Mouse (Mus musculus) forebrain, postnatal 0 days (tissue): ENCODE results near the gene D030056L22Rik. TPM values are rescaled to one million over a fixed set of nuclear protein-coding genes. Genes with fewer than 3 reads are reported as not detected.

Experiments used
- ATAC-seq: fragments of 200-750 bp; cut with Nextera tagmentation; 2 replicates; pipeline ENCODE4 v1.8.0; 2017; ENCODE audit warnings: mild to moderate bottlenecking, moderate library complexity
- DNase-seq: peaks from one replicate; pipeline ENCODE4 v3.0.0-alpha.2; 2015
- H3K27ac ChIP-seq: fragments of 300-500 bp; sonication (generic); 2 replicates; pipeline ENCODE4 v1.5.1; 2014; ENCODE audit warnings: low read depth, mild to moderate bottlenecking, antibody characterized with exemption, low read length, moderate library complexity, mixed read lengths
- H3K27me3 ChIP-seq: fragments of 300-500 bp; sonication (generic); 2 replicates; pipeline ENCODE4 v1.6.1; 2014; ENCODE audit warnings: mild to moderate bottlenecking, low read length, mixed read lengths; ENCODE audit not compliant: insufficient read depth
- H3K36me3 ChIP-seq: fragments of 300-500 bp; sonication (generic); 2 replicates; pipeline ENCODE4 v1.6.1; 2014; ENCODE audit warnings: mild to moderate bottlenecking, moderate library complexity; ENCODE audit not compliant: insufficient read depth
- H3K4me1 ChIP-seq: fragments of 300-500 bp; sonication (generic); 2 replicates; pipeline ENCODE4 v1.6.1; 2014; ENCODE audit warnings: antibody characterized with exemption; ENCODE audit not compliant: insufficient read depth
- H3K4me2 ChIP-seq: fragments of 300-500 bp; sonication (generic); 2 replicates; pipeline ENCODE4 v1.6.1; 2014; ENCODE audit warnings: low read depth, mild to moderate bottlenecking, moderate library complexity
- H3K4me3 ChIP-seq: fragments of 300-500 bp; sonication (generic); 2 replicates; pipeline ENCODE4 v1.5.1; 2014; ENCODE audit warnings: low read depth, low read length, mixed read lengths
- H3K9ac ChIP-seq: fragments of 300-500 bp; sonication (generic); 2 replicates; pipeline ENCODE4 v1.6.1; 2014; ENCODE audit warnings: mild to moderate bottlenecking
- H3K9me3 ChIP-seq: fragments of 300-500 bp; sonication (generic); 2 replicates; pipeline ENCODE4 v1.6.1; 2016; ENCODE audit warnings: low read length
- CTCF ChIP-seq: sonication (generic); IDR thresholded peaks from 2 replicates; pipeline ENCODE4 v1.5.1; 2016; ENCODE audit warnings: antibody characterized with exemption, control low read depth, low read depth
- WGBS: fragments of 180-500 bp; shearing (Covaris S2); extraction: QIAGEN DNeasy Blood & Tissue Kit; methylation state at CpG from one replicate; pipeline ENCODE4 v1.1.7; 2014; 5-methylcytosine and 5-hydroxymethylcytosine counted together
- polyA plus RNA-seq: library from polyadenylated mRNA; unstranded; fragments of >200 nt; fragmentation: Nextera tagmentation; extraction: Ambion mirVana; gene quantifications from 2 replicates; pipeline ENCODE4 v1.2.1, GENCODE M21; 2015
- total RNA-seq: library from RNA; depleted of rRNA; stranded (reverse); fragments of >200 nt; gene quantifications from 2 replicates; pipeline ENCODE4 v1.2.3, GENCODE M21; 2014; rRNA removed

The D030056L22Rik gene
- total and polyA plus RNA-seq, 2 experiments from 2014 or later = 40.8 to 61.5 TPM

- H3K27ac ChIP-seq = no peak overlapping the region
- H3K4me1 ChIP-seq = peaks cover 5% of the 10 kb centered on the region; the same call in 1 of the 2 replicates
- no peak for TF ChIP-seq CTCF
- no peak for DNase-seq
- no peak for ATAC-seq
- no peak overlapping the region for H3K4me2 ChIP-seq
- H3K9ac ChIP-seq = no peak overlapping the region
- no peaks in the 10 kb centered on the region; the same call in 1 of the 2 replicates for H3K27me3 ChIP-seq
- H3K36me3 ChIP-seq = no peaks in the 10 kb centered on the region
- no peaks in the 10 kb centered on the region for H3K9me3 ChIP-seq
- no peak overlapping the region for H3K4me3 ChIP-seq
- WGBS = 90% methylated on average over 4 of the region's 4 CpGs
These were observed 34.4 kb downstream of the D030056L22Rik start for GRCm38 (mm10) chr19:18747379-18747778.

- DNase-seq = no peak
- Histone ChIP-seq H3K27me3 (no peaks in the 10 kb centered on the region; the same call in 1 of the 2 replicates), H3K27ac (no peak within 1 kb of the TSS), H3K4me3 (peak within 1 kb of the TSS; percentile 38), H3K4me2 (peak within 1 kb of the TSS; percentile 74), H3K9me3 (no peaks in the 10 kb centered on the region), H3K9ac (peak within 1 kb of the TSS; percentile 6; the same call in 1 of the 2 replicates), H3K36me3 (no peaks in the 10 kb centered on the region), H3K4me1 (peaks cover 5% of the 10 kb centered on the region; the same call in 1 of the 2 replicates)
- no peak for ATAC-seq
- no peak for TF ChIP-seq CTCF
- WGBS = 6% methylated on average over 41 of the region's 41 CpGs
These were observed 36.8 kb downstream of the D030056L22Rik start, which contains the start of gene Trpm6 for GRCm38 (mm10) chr19:18749598-18750339. Gene Trpm6, plus strand, starts transcription at chr19:18749983.

- Histone ChIP-seq H3K27ac (no peak overlapping the region), H3K9ac (no peak overlapping the region), H3K4me1 (no peaks in the 10 kb centered on the region), H3K27me3 (no peaks in the 10 kb centered on the region), H3K4me2 (no peak overlapping the region), H3K36me3 (no peaks in the 10 kb centered on the region), H3K9me3 (no peaks in the 10 kb centered on the region), H3K4me3 (no peak overlapping the region)
- no peak for TF ChIP-seq CTCF
- no peak for DNase-seq
- ATAC-seq = no peak
These were observed 44.2 kb downstream of the D030056L22Rik start for GRCm38 (mm10) chr19:18757191-18757590.

- 49% methylated on average over 4 of the region's 4 CpGs for WGBS
- no peak overlapping the region for H3K4me3 ChIP-seq
- no peak for TF ChIP-seq CTCF
These were observed 44.7 kb downstream of the D030056L22Rik start for GRCm38 (mm10) chr19:18757706-18758105.

GRCm38 (mm10) chr19:18758269-18758668 lies 45.3 kb downstream of the D030056L22Rik start:
- no peak overlapping the region for H3K27ac ChIP-seq
- H3K4me1 ChIP-seq = no peaks in the 10 kb centered on the region
- ATAC-seq = no peak
- DNase-seq = no peak
- no peaks in the 10 kb centered on the region for H3K36me3 ChIP-seq
- no peaks in the 10 kb centered on the region for H3K9me3 ChIP-seq
- H3K27me3 ChIP-seq = no peaks in the 10 kb centered on the region
- no peak for TF ChIP-seq CTCF
- no peak overlapping the region for H3K4me3 ChIP-seq
- no peak overlapping the region for H3K9ac ChIP-seq
- no peak overlapping the region for H3K4me2 ChIP-seq
- 43% methylated on average over 6 of the region's 6 CpGs for WGBS

More at GRCm38 (mm10) chr19:18757706-18758105, 44.7 kb downstream of the D030056L22Rik start:
- no peaks in the 10 kb centered on the region for H3K27me3 ChIP-seq
- H3K4me2 ChIP-seq = no peak overlapping the region
- no peak overlapping the region for H3K9ac ChIP-seq
- H3K36me3 ChIP-seq = no peaks in the 10 kb centered on the region
- no peak for ATAC-seq
- H3K9me3 ChIP-seq = no peaks in the 10 kb centered on the region
- H3K4me1 ChIP-seq = no peaks in the 10 kb centered on the region
- H3K27ac ChIP-seq = no peak overlapping the region
- DNase-seq = no peak

- DNase-seq = no peak
- H3K4me1 ChIP-seq = no peaks in the 10 kb centered on the region
- 29% methylated on average over 9 of the region's 9 CpGs for WGBS
- H3K9me3 ChIP-seq = no peaks in the 10 kb centered on the region
- no peak overlapping the region for H3K27ac ChIP-seq
- H3K27me3 ChIP-seq = no peaks in the 10 kb centered on the region
- no peak overlapping the region for H3K4me2 ChIP-seq
- no peak for TF ChIP-seq CTCF
- H3K9ac ChIP-seq = no peak overlapping the region
- no peak for ATAC-seq
- H3K4me3 ChIP-seq = no peak overlapping the region
- no peaks in the 10 kb centered on the region for H3K36me3 ChIP-seq
These were observed 45.9 kb downstream of the D030056L22Rik start for GRCm38 (mm10) chr19:18758916-18759315.

- Histone ChIP-seq H3K36me3 (no peaks in the 10 kb centered on the region), H3K4me3 (no peak overlapping the region), H3K4me2 (no peak overlapping the region), H3K27me3 (no peaks in the 10 kb centered on the region), H3K4me1 (no peaks in the 10 kb centered on the region), H3K27ac (no peak overlapping the region), H3K9me3 (no peaks in the 10 kb centered on the region), H3K9ac (no peak overlapping the region)
- 88% methylated on average over 5 of the region's 5 CpGs for WGBS
- no peak for TF ChIP-seq CTCF
- ATAC-seq = no peak
- DNase-seq = no peak
These were observed 53.4 kb downstream of the D030056L22Rik start for GRCm38 (mm10) chr19:18766399-18766798.

Other genes starting within 250 kb of the D030056L22Rik start
- gene Ostf1, start 81.4 kb upstream of the D030056L22Rik start, total RNA-seq = 29.9 and 30.8 TPM in 2 replicates
- gene Ostf1, start 81.4 kb upstream of the D030056L22Rik start, polyA plus RNA-seq = 37.7 and 39.0 TPM in 2 replicates
- gene Nmrk1, start 81.2 kb upstream of the D030056L22Rik start, total RNA-seq = 3.0 and 3.6 TPM in 2 replicates
- gene Nmrk1, start 81.2 kb upstream of the D030056L22Rik start, polyA plus RNA-seq = 2.1 and 4.8 TPM in 2 replicates
- gene Carnmt1, start 42.4 kb upstream of the D030056L22Rik start, total RNA-seq = 8.6 and 94.9 TPM in 2 replicates
- gene Carnmt1, start 42.4 kb upstream of the D030056L22Rik start, polyA plus RNA-seq = 8.5 and 10.6 TPM in 2 replicates
- 0.29 and 0.31 TPM in 2 replicates for gene Trpm6, start 36.8 kb downstream of the D030056L22Rik start, total RNA-seq
- gene Trpm6, start 36.8 kb downstream of the D030056L22Rik start, polyA plus RNA-seq = 0.26 and 0.27 TPM in 2 replicates